Mouse (Mus musculus): ENCODE data around the gene Maml2.

- TF ChIP-seq CTCF (IDR thresholded peaks at IDR 0.05; ENCODE audit: extremely low read depth, insufficient read depth, low read length), result no peak
- no peak for TF ChIP-seq POLR2A (IDR thresholded peaks at IDR 0.05; ENCODE audit: extremely low read depth, insufficient read depth, low read length)
These were observed 405.3 kb downstream of the Maml2 start for GRCm38 (mm10) chr9:13703100-13703499.

All from cortical plate, adult 2 months (tissue).